Mouse (Mus musculus) limb, embryonic 14.5 days (tissue): ENCODE measurements around the gene B4galnt3. TPM values are rescaled to one million over a fixed set of nuclear protein-coding genes. Genes with fewer than 3 reads are reported as not detected.

Experiments
- ATAC-seq: fragments of 200-750 bp; cut with Nextera tagmentation; 2 replicates; pipeline ENCODE4 v1.8.0; 2017; ENCODE audit warnings: low read depth, moderate number of reproducible peaks, moderate TSS enrichment; ENCODE audit not compliant: low FRiP score
- DNase-seq: peaks from one replicate; pipeline ENCODE4 v3.0.0-alpha.2; 2015; ENCODE audit warnings: low spot score
- H3K27ac ChIP-seq: fragments of 300-500 bp; sonication (generic); replicated peaks from 2 replicates; pipeline ENCODE4 v1.5.1; 2014; ENCODE audit warnings: low read depth, mild to moderate bottlenecking, low read length, moderate library complexity, mixed read lengths
- H3K27me3 ChIP-seq: fragments of 300-500 bp; sonication (generic); 2 replicates; pipeline ENCODE4 v1.6.1; 2014; ENCODE audit warnings: low read length, mixed read lengths; ENCODE audit not compliant: control insufficient read depth, insufficient read depth
- H3K36me3 ChIP-seq: fragments of 300-500 bp; sonication (generic); 2 replicates; pipeline ENCODE4 v1.6.1; 2014; ENCODE audit warnings: mild to moderate bottlenecking, low read length, moderate library complexity, mixed read lengths; ENCODE audit not compliant: control insufficient read depth, insufficient read depth
- H3K4me1 ChIP-seq: fragments of 300-500 bp; sonication (generic); 2 replicates; pipeline ENCODE4 v1.6.1; 2014; ENCODE audit warnings: antibody characterized with exemption, low read length, mixed read lengths; ENCODE audit not compliant: control insufficient read depth, insufficient read depth
- H3K4me2 ChIP-seq: fragments of 300-500 bp; sonication (generic); replicated peaks from 2 replicates; pipeline ENCODE4 v1.6.1; 2014; ENCODE audit warnings: low read depth, mild to moderate bottlenecking, low read length, moderate library complexity; ENCODE audit not compliant: severe bottlenecking
- H3K4me3 ChIP-seq: fragments of 300-500 bp; sonication (generic); replicated peaks from 2 replicates; pipeline ENCODE4 v1.5.1; 2014; ENCODE audit warnings: low read length
- H3K9ac ChIP-seq: fragments of 300-500 bp; sonication (generic); 2 replicates; pipeline ENCODE4 v1.6.1; 2014; ENCODE audit warnings: mild to moderate bottlenecking, low read depth, low read length, moderate library complexity; ENCODE audit not compliant: severe bottlenecking
- H3K9me3 ChIP-seq: fragments of 300-500 bp; sonication (generic); 2 replicates; pipeline ENCODE4 v1.6.1; 2016; ENCODE audit warnings: low read length; ENCODE audit not compliant: control insufficient read depth
- POLR2A ChIP-seq: fragments of 200-500 bp; IDR thresholded peaks from 2 replicates; pipeline ENCODE4 v1.8.0; 2012; ENCODE audit warnings: inconsistent platforms, mild to moderate bottlenecking, moderate library complexity, borderline replicate concordance; ENCODE audit not compliant: insufficient read depth, insufficient read length; ENCODE audit errors: extremely low read depth
- WGBS: fragments of 180-500 bp; shearing (Covaris S2); extraction: QIAGEN DNeasy Blood & Tissue Kit; methylation state at CpG from one replicate; pipeline ENCODE4 v1.1.7; 2014; 5-methylcytosine and 5-hydroxymethylcytosine counted together
- polyA plus RNA-seq, 2 experiments: library from polyadenylated mRNA; depleted of rRNA in 1 of 2; stranded (reverse) in 1 of 2; unstranded in 1 of 2; fragments of >200 nt; fragmentation: Nextera tagmentation in 1 of 2; extraction: Ambion mirVana in 1 of 2; gene quantifications; 2 replicates each; pipeline versions ENCODE4 v1.2.1 to v1.2.3; 2012 to 2014

Gene B4galnt3
- polyA plus RNA-seq, 2 experiments = 0.37 to 3.7 TPM

- no peaks in the 10 kb centered on the region for H3K36me3 ChIP-seq
- no peaks in the 10 kb centered on the region for H3K4me1 ChIP-seq
- no peak overlapping the region for H3K9ac ChIP-seq
- H3K27me3 ChIP-seq = no peaks in the 10 kb centered on the region
- 83% methylated on average over 6 of the region's 6 CpGs for WGBS
- no peak overlapping the region for H3K4me3 ChIP-seq
- H3K27ac ChIP-seq = no peak overlapping the region
- no peaks in the 10 kb centered on the region for H3K9me3 ChIP-seq
- TF ChIP-seq POLR2A = no peak
- H3K4me2 ChIP-seq = no peak overlapping the region
- no peak for ATAC-seq
- DNase-seq = no peak
Observed at GRCm38 (mm10) chr6:120174028-120174601, 120.2 kb downstream of the B4galnt3 start.

GRCm38 (mm10) chr6:120172294-120173017 lies 121.9 kb downstream of the B4galnt3 start:
- ATAC-seq = no peak
- Histone ChIP-seq H3K36me3 (no peaks in the 10 kb centered on the region), H3K27me3 (no peaks in the 10 kb centered on the region), H3K4me1 (no peaks in the 10 kb centered on the region), H3K9me3 (no peaks in the 10 kb centered on the region), H3K4me2 (no peak overlapping the region), H3K27ac (no peak overlapping the region), H3K4me3 (no peak overlapping the region), H3K9ac (no peak overlapping the region)
- no peak for TF ChIP-seq POLR2A
- DNase-seq = no peak
- WGBS = 84% methylated on average over 8 of the region's 8 CpGs

- ATAC-seq (no peak), DNase-seq (no peak)
- H3K9ac ChIP-seq = no peak overlapping the region
- H3K27ac ChIP-seq = no peak overlapping the region
- no peaks in the 10 kb centered on the region for H3K36me3 ChIP-seq
- no peak overlapping the region for H3K4me2 ChIP-seq
- no peak overlapping the region for H3K4me3 ChIP-seq
- H3K4me1 ChIP-seq = no peaks in the 10 kb centered on the region
- H3K27me3 ChIP-seq = no peaks in the 10 kb centered on the region
- no peaks in the 10 kb centered on the region for H3K9me3 ChIP-seq
- 83% methylated on average over 4 of the region's 4 CpGs for WGBS
- TF ChIP-seq POLR2A = no peak
Observed at GRCm38 (mm10) chr6:120167574-120167973, 126.8 kb downstream of the B4galnt3 start.

GRCm38 (mm10) chr6:120164765-120165164 lies 129.6 kb downstream of the B4galnt3 start:
- H3K27me3 ChIP-seq = no peaks in the 10 kb centered on the region
- no peak overlapping the region for H3K4me3 ChIP-seq
- H3K4me1 ChIP-seq = peaks cover under 1% of the 10 kb centered on the region; the same call in 1 of the 2 replicates
- H3K27ac ChIP-seq = no peak overlapping the region
- WGBS = 80% methylated on average over 4 of the region's 4 CpGs
- H3K9me3 ChIP-seq = no peaks in the 10 kb centered on the region
- H3K4me2 ChIP-seq = no peak overlapping the region
- ATAC-seq (no peak), DNase-seq (no peak)
- no peak for TF ChIP-seq POLR2A
- H3K36me3 ChIP-seq = no peaks in the 10 kb centered on the region
- no peak overlapping the region for H3K9ac ChIP-seq

- H3K4me3 ChIP-seq = no peak overlapping the region
- H3K4me1 ChIP-seq = peaks cover 8% of the 10 kb centered on the region
- no peaks in the 10 kb centered on the region for H3K27me3 ChIP-seq
- no peak for TF ChIP-seq POLR2A
- WGBS = 75% methylated on average over 6 of the region's 6 CpGs
- no peak for DNase-seq
- H3K36me3 ChIP-seq = no peaks in the 10 kb centered on the region
- no peak overlapping the region for H3K4me2 ChIP-seq
- H3K9me3 ChIP-seq = no peaks in the 10 kb centered on the region
- H3K27ac ChIP-seq = no peak overlapping the region
- ATAC-seq = no peak
- H3K9ac ChIP-seq = no peak overlapping the region
Observed at GRCm38 (mm10) chr6:120162928-120163327, 131.4 kb downstream of the B4galnt3 start.
